In genomic region chr2:18799966-18800645, GRCm38 (mm10) we compare ENCODE assay signal across 8 mouse cellular contexts.
A peak's percentile ranks its signal among the peaks of the same experiment; 100 is the strongest.
DNase-seq lines count a peak whose midpoint lies in the region; ATAC-seq and TF ChIP-seq lines count a peak whose summit lies in the region.

No protein-coding gene starts in this region.

- peak overlapping the region; percentile 60 for H3K9ac ChIP-seq in forebrain, embryonic 12.5 days
- H3K9ac ChIP-seq in hindbrain, embryonic 13.5 days: peak overlapping the region; percentile 71

- H3K4me1 ChIP-seq in forebrain, embryonic 12.5 days: peaks cover 42% of the 10 kb centered on the region
- H3K4me1 ChIP-seq in hindbrain, embryonic 13.5 days (replicated peaks): peaks cover 40% of the 10 kb centered on the region

- no peaks in the 10 kb centered on the region for H3K36me3 ChIP-seq in forebrain, embryonic 12.5 days (replicated peaks)
- no peaks in the 10 kb centered on the region for H3K36me3 ChIP-seq in hindbrain, embryonic 13.5 days
- no peaks in the 10 kb centered on the region for H3K36me3 ChIP-seq in macrophage (ENCODE audit: inconsistent target)

- H3K9me3 ChIP-seq in forebrain, embryonic 12.5 days: no peaks in the 10 kb centered on the region
- no peaks in the 10 kb centered on the region for H3K9me3 ChIP-seq in hindbrain, embryonic 13.5 days

- no peaks in the 10 kb centered on the region for H3K79me2 ChIP-seq in macrophage (ENCODE audit: inconsistent target)

- intact Hi-C loops in left cerebral cortex, adult 2 months (cut with DNase I): loop anchor here (2.0 kb wide), 1 partner anchor 31 kb away; no protein-coding TSS in a partner anchor

- peak; percentile 86 for ATAC-seq in forebrain, embryonic 12.5 days (ENCODE audit: low FRiP score)
- ATAC-seq in hindbrain, embryonic 13.5 days (ENCODE audit: low FRiP score): peak; percentile 81

- peak overlapping the region; percentile 73 for H3K4me2 ChIP-seq in forebrain, embryonic 12.5 days
- peak overlapping the region; percentile 73 for H3K4me2 ChIP-seq in hindbrain, embryonic 13.5 days

- peak; percentile 27 for TF ChIP-seq CTCF in left cerebral cortex, adult 2 months (IDR thresholded peaks at IDR 0.05)

- peak overlapping the region; percentile 84 for H3K27ac ChIP-seq in forebrain, embryonic 12.5 days
- H3K27ac ChIP-seq in hindbrain, embryonic 13.5 days: peak overlapping the region; percentile 92
- peak overlapping the region; percentile 88 for H3K27ac ChIP-seq in left cerebral cortex, adult 2 months
- no peak overlapping the region for H3K27ac ChIP-seq in macrophage

- H3K4me3 ChIP-seq in forebrain, embryonic 12.5 days (replicated peaks): peak overlapping the region; percentile 41
- peak overlapping the region; percentile 42 for H3K4me3 ChIP-seq in hindbrain, embryonic 13.5 days
- peak overlapping the region; percentile 53 for H3K4me3 ChIP-seq in left cerebral cortex, adult 2 months
- H3K4me3 ChIP-seq in macrophage (ENCODE audit: inconsistent target): peak overlapping the region; percentile 5; the same call in 1 of the 2 replicates

- 1% methylated on average over 46 of the region's 46 CpGs for WGBS in forebrain, embryonic 12.5 days
- WGBS in hindbrain, embryonic 13.5 days: under 1% methylated on average over 46 of the region's 46 CpGs
- WGBS in macrophage (ENCODE audit: missing documents): 2% methylated on average over 44 of the region's 46 CpGs

- DNase-seq in T-cell, adult 2 months (ENCODE audit: low spot score): peak; percentile 67
- peak; percentile 64 for DNase-seq in brain, embryonic 18.5 days (ENCODE audit: low read depth, low spot score)
- DNase-seq in left cerebral cortex, adult 2 months (ENCODE audit: extremely low spot score in 1 of 2, low spot score in 2 of 2): peak; percentile 71 to 78
- peak; percentile 76 to 88 for DNase-seq in right cerebral cortex, adult 2 months (ENCODE audit: low spot score in 2 of 2)
- DNase-seq in adipocyte (ENCODE audit: low spot score): no peak

- H3K27me3 ChIP-seq in forebrain, embryonic 12.5 days: peaks cover 70% of the 10 kb centered on the region
- peaks cover 21% of the 10 kb centered on the region; the same call in 1 of the 2 replicates for H3K27me3 ChIP-seq in hindbrain, embryonic 13.5 days
